Mouse (Mus musculus): ENCODE results near the gene Pira2. TPM values are rescaled to one million over a fixed set of nuclear protein-coding genes. Genes with fewer than 3 reads are reported as not detected.
"Not testable (repeated sequence)": the region's sequence is repeated elsewhere in the genome, so short reads cannot be mapped to it uniquely, and the experiment has no call there.

Gene Pira2
- not detected for total RNA-seq (2022)

GRCm38 (mm10) chr7:3844951-3845350, at the start of gene Pira2:
Pira2 (minus strand) TSS chr7:3845051.
- not testable (repeated sequence) for DNase-seq (ENCODE audit: low spot score in 2 of 2)

GRCm38 (mm10) chr7:3875032-3875431, 30.2 kb upstream of the Pira2 start:
- DNase-seq (ENCODE audit: low spot score in 2 of 2) = not testable (repeated sequence)

DNA sequence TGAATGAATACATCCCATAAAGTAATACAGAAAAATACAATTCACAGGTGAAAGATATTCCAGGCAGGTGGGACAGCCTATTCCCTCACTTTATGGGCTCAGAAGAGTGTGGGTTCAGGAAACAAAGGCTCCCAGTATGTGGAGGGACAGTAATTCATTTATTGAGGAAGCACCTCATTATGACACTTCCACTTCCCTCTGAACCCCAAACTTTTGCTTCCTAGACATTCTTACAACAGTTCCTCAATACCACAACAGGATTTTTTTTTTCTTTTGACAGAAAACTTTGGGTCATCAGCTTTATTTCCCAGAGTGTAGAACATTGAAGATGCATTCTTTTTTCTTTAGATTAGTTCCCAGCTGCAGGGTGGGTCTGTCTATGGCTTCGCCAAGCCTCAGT, 7.0 kb downstream of the Pira2 start:
- not testable (repeated sequence) for DNase-seq (ENCODE audit: low spot score in 2 of 2)

DNA sequence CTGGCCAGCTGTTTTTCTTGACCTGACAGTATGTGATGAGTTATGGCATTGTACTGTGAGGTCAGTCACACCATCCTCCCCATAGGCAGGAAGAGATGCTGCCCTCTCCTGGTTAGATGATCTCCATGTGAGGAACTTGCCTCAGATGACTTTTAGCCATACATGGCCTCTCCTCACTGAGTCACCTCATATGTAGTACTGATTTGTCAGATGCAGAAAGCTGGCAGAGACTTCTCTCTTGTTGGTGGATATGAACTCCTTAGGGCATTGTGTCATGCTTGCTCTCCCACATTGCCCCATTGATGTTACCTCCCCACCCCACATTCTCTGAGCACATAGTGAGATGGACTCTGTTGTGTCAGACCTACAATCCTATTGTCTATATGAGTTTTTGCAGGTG, 14.2 kb downstream of the Pira2 start:
- not testable (repeated sequence) for DNase-seq (ENCODE audit: low spot score in 2 of 2)

DNA sequence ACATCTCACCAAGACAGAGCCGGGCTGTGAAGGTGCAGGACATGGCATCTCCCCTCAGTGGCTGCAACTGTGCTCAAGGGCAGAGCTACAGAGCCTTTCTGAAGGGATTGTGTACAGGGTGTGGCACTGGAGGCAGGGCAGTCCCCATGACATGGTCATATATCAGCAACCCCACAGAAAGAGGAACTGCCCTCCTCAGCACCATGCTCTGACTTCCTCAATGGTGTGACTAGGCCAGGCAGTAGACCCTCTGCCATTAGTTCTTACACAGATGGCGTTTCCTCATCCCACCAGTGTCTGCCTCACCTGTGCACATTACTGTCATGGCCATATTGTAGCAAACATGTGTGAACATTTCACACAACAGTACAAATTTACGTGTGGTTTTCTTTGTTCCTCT, 19.3 kb downstream of the Pira2 start, which contains the start of gene Gm15448:
Gm15448 (minus strand) TSS at position 89 of the 400 bp plus-strand sequence.
- DNase-seq (ENCODE audit: low spot score in 2 of 2) = not testable (repeated sequence)

DNA sequence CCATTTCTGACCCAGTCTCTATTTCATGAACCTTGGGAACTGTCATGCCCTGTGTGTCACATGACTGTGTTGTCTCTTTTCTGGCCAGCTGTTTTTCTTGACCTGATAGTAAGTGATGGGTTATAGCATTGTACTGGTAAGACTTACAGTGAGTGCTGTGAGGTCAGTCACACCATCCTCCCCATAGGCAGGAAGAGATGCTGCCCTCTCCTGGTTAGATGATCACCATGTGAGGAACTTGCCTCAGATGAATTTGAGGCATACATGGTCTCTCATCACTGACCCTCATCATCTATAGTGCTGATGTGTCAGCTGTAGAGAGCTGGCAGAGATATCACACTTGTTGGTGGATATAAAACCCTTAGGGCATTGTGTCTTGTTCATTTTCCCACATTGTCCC, 32.9 kb downstream of the Pira2 start:
- DNase-seq (ENCODE audit: low spot score in 2 of 2) = not testable (repeated sequence)

- not testable (repeated sequence) for DNase-seq (ENCODE audit: low spot score in 2 of 2)
Measured at GRCm38 (mm10) chr7:3802935-3803334, 41.9 kb downstream of the Pira2 start.

GRCm38 (mm10) chr7:3799940-3800339, 44.9 kb downstream of the Pira2 start:
- DNase-seq (ENCODE audit: low spot score in 2 of 2) = not testable (repeated sequence)

DNA sequence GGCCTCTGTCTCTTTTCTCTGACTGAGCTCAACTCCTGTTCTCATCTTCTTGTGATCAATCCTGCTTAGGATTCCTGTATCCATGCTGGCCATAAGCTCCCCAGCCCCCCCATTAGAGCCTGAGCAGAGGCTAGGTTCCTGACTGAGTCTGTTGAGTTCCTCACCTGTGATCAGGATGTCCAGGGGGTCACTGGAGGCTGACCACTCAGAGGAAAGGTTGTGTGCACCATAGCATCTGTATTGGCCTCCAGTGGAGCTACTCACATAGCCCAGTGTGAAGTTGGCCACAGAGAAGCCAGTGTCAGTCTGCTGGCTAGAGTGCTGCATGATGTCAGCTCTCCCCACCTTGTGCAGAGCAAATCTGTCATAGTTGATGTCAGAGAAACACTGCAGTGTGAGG, 48.6 kb downstream of the Pira2 start:
- DNase-seq (ENCODE audit: low spot score in 2 of 2) = not testable (repeated sequence)

Other genes with a start within 250 kb of the Pira2 start
- not detected for gene Oscar, start 228.9 kb downstream of the Pira2 start, total RNA-seq (2022)
- 1,000 to 10,000 TPM; 1,040 to 1,135 (median 1,076) TPM for gene Ndufa3, start 227.7 kb downstream of the Pira2 start, total RNA-seq (2022)
- gene Tfpt, start 215.1 kb downstream of the Pira2 start, total RNA-seq (2022) = 10 to 100 TPM; 10.9 to 13.9 (median 13.3) TPM
- gene Prpf31, start 215.1 kb downstream of the Pira2 start, total RNA-seq (2022) = 10 to 100 TPM; 17.5 to 24.7 (median 20.8) TPM
- gene Cnot3, start 199.8 kb downstream of the Pira2 start, total RNA-seq (2022) = 10 to 100 TPM; 13.2 to 17.7 (median 14.8) TPM
- gene Leng1, start 179.2 kb downstream of the Pira2 start, total RNA-seq (2022) = 1 to 10 TPM; 2.8 to 4.8 (median 3.7) TPM
- under 1 TPM in 3 of 4 experiments, not detected in 1; 0.27 to 0.97 (median 0.40) TPM for gene Tmc4, start 167.5 kb downstream of the Pira2 start, total RNA-seq (2022)
- 10 to 100 TPM; 25.3 to 34.0 (median 29.0) TPM for gene Tsen34, start 152.2 kb downstream of the Pira2 start, total RNA-seq (2022)
- gene Mboat7, start 151.5 kb downstream of the Pira2 start, total RNA-seq (2022) = 10 to 100 TPM in 1 of 4 experiments, 1 to 10 TPM in 3; 6.7 to 10.3 (median 8.2) TPM
- 100 to 1,000 TPM; 403 to 496 (median 426) TPM for gene Rps9, start 141.1 kb downstream of the Pira2 start, total RNA-seq (2022)
- gene Pirb, start 124.7 kb downstream of the Pira2 start, total RNA-seq (2022) = under 1 TPM; 0.15 to 0.63 (median 0.33) TPM
- under 1 TPM in 1 of 4 experiments, not detected in 3; 0.20 TPM for gene Gm15448, start 19.4 kb downstream of the Pira2 start, total RNA-seq (2022)
- gene Gm14548, start 53.1 kb upstream of the Pira2 start, total RNA-seq (2022) = not detected
- under 1 TPM in 2 of 4 experiments, not detected in 2; 0.17 to 0.19 TPM for gene Lilra6, start 70.5 kb upstream of the Pira2 start, total RNA-seq (2022)
- gene Lair1, start 218.2 kb upstream of the Pira2 start, total RNA-seq (2022) = under 1 TPM in 3 of 4 experiments, not detected in 1; 0.21 to 0.43 (median 0.41) TPM

Measured in gastrocnemius, adult 8-10 months (tissue).